Mouse (Mus musculus) heart, embryonic 12.5 days (tissue): ENCODE results near the gene Obp1b. TPM values are rescaled to one million over a fixed set of nuclear protein-coding genes. Genes with fewer than 3 reads are reported as not detected.
"Not testable (repeated sequence)": the region's sequence is repeated elsewhere in the genome, so short reads cannot be mapped to it uniquely, and the experiment has no call there.

ENCODE experiments used
- ATAC-seq: fragments of 200-750 bp; cut with Nextera tagmentation; 2 replicates; pipeline ENCODE4 v1.8.0; 2017; ENCODE audit warnings: moderate TSS enrichment, moderate library complexity; ENCODE audit not compliant: insufficient number of reproducible peaks, low FRiP score
- H3K27ac ChIP-seq: fragments of 300-500 bp; sonication (generic); 2 replicates; pipeline ENCODE4 v1.5.1; 2016; ENCODE audit warnings: mild to moderate bottlenecking, moderate library complexity; ENCODE audit not compliant: poor library complexity, severe bottlenecking
- H3K27me3 ChIP-seq: fragments of 300-500 bp; sonication (generic); replicated peaks from 2 replicates; pipeline ENCODE4 v1.6.1; 2016; ENCODE audit warnings: mild to moderate bottlenecking, moderate library complexity
- H3K36me3 ChIP-seq: fragments of 300-500 bp; sonication (generic); 2 replicates; pipeline ENCODE4 v1.6.1; 2016; ENCODE audit warnings: mild to moderate bottlenecking, moderate library complexity
- H3K4me1 ChIP-seq: fragments of 300-500 bp; sonication (generic); replicated peaks from 2 replicates; pipeline ENCODE4 v1.6.1; 2016; ENCODE audit warnings: mild to moderate bottlenecking
- H3K4me2 ChIP-seq: fragments of 300-500 bp; sonication (generic); 2 replicates; pipeline ENCODE4 v1.6.1; 2016; ENCODE audit warnings: mild to moderate bottlenecking, moderate library complexity
- H3K4me3 ChIP-seq: fragments of 300-500 bp; sonication (generic); 2 replicates; pipeline ENCODE4 v1.5.1; 2016; ENCODE audit warnings: mild to moderate bottlenecking
- H3K9ac ChIP-seq: fragments of 300-500 bp; sonication (generic); 2 replicates; pipeline ENCODE4 v1.6.1; 2016; ENCODE audit warnings: mild to moderate bottlenecking, moderate library complexity
- H3K9me3 ChIP-seq: fragments of 300-500 bp; sonication (generic); replicated peaks from 2 replicates; pipeline ENCODE4 v1.6.1; 2016; ENCODE audit warnings: mild to moderate bottlenecking, moderate library complexity
- WGBS: fragments of 180-500 bp; shearing (Covaris S2); methylation state at CpG from one replicate; pipeline ENCODE4 v1.1.7; 2016; 5-methylcytosine and 5-hydroxymethylcytosine counted together
- polyA plus RNA-seq: library from polyadenylated mRNA; unstranded; fragments of >200 nt; fragmentation: Nextera tagmentation; extraction: Ambion mirVana; gene quantifications from 2 replicates; pipeline ENCODE4 v1.2.1, GENCODE M21; 2016

Obp1b gene
- polyA plus RNA-seq, result not detected in 2 replicates

- not testable (repeated sequence) for H3K4me2 ChIP-seq, ATAC-seq, H3K4me1 ChIP-seq, H3K9ac ChIP-seq, H3K4me3 ChIP-seq, H3K36me3 ChIP-seq, H3K27me3 ChIP-seq, H3K9me3 ChIP-seq, H3K27ac ChIP-seq
- WGBS, result no CpG with 5 or more reads among the region's 3 CpGs
Measured at GRCm38 (mm10) chrX:78186477-78186876, at the start of gene Obp1b. Gene Obp1b (plus strand): TSS chrX:78186777.

- H3K4me1 ChIP-seq, H3K9ac ChIP-seq, H3K9me3 ChIP-seq, H3K4me3 ChIP-seq, ATAC-seq, H3K27me3 ChIP-seq, H3K4me2 ChIP-seq, H3K27ac ChIP-seq, H3K36me3 ChIP-seq: not testable (repeated sequence)
- 65% methylated on average over 1 of the region's 1 CpGs for WGBS
Measured at GRCm38 (mm10) chrX:78202220-78202619, 15.6 kb downstream of the Obp1b start.

GRCm38 (mm10) chrX:78202829-78203228 lies 16.3 kb downstream of the Obp1b start:
- Histone ChIP-seq H3K9me3 (peaks cover 7% of the 10 kb centered on the region; the same call in 1 of the 2 replicates), H3K4me1 (no peaks in the 10 kb centered on the region), H3K27me3 (no peaks in the 10 kb centered on the region), H3K27ac (no peak overlapping the region), H3K4me3 (no peak overlapping the region), H3K36me3 (no peaks in the 10 kb centered on the region), H3K4me2 (no peak overlapping the region), H3K9ac (no peak overlapping the region)
- 85% methylated on average over 5 of the region's 5 CpGs for WGBS
- ATAC-seq, result no peak

Other genes starting within 250 kb of the Obp1b start
- not detected in 2 replicates for gene Obp1a, start 95.4 kb upstream of the Obp1b start, polyA plus RNA-seq
- not detected in 2 replicates for gene Gm5938, start 61.3 kb upstream of the Obp1b start, polyA plus RNA-seq
- gene Gm14743, start 59.1 kb downstream of the Obp1b start, polyA plus RNA-seq, result not detected in 2 replicates
- not detected in 2 replicates for gene 4930480E11Rik, start 182.9 kb downstream of the Obp1b start, polyA plus RNA-seq